Mouse (Mus musculus): ENCODE measurements around the gene Haspin. TPM values are rescaled to one million over a fixed set of nuclear protein-coding genes. Genes with fewer than 3 reads are reported as not detected.

The Haspin gene
- 2.5 and 3.3 TPM in 2 replicates for polyA plus RNA-seq (2015; fragmentation: Nextera tagmentation; extraction: Ambion mirVana)

DNA sequence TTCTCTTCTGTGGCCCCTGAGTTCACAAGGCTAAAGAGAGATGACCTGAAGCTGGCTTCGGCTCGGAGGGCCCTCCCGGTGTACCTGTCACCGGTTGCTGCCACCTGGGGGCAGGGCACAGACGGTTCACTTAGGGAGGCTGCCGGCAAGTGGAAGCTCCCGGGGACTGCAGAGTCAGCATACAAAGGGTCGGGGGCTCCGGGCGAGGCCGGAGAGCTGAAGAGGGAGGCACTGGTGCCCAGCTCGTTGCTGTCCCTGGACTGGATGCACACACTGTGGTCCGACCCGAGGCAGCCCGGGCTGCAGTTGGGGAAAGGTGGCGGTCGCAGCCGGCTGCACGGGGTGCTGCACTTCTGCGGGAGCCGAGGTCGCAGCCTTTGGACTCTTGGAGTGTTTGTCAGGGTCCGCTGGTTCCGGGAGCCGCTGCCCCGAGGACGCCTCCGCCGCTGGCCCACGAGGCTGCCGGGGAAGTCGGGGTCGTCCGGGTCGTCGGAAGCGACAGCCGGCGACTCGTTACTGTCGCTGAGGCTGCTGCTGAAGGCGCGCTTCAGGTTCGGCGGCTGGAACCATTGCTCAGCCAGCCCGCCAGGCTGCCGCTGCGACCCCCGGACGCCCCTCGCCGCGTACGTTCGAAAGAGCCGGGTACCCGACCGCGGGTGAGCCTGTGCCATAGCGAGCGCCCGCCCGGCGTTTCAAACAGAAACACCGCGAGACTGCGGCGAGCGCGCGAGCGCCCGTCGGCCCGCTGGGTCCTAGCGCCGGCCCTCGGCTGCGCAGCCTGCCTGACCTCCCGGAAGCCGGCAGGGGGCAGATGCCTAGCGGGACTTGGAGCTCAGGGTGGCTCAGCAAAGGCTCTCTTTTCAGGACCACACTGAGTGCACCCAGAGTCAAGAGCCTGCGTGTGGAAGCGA, at the start of gene Haspin:
Gene Haspin, minus strand, starts transcription at position 704 of the 911 bp plus-strand sequence.
- H3K4me2 ChIP-seq (ENCODE audit: low read length): peak within 1 kb of the TSS; percentile 70
- ATAC-seq: peak; percentile 97
- no peaks in the 10 kb centered on the region for H3K36me3 ChIP-seq (ENCODE audit: control insufficient read depth, insufficient read depth, low read length)

DNA sequence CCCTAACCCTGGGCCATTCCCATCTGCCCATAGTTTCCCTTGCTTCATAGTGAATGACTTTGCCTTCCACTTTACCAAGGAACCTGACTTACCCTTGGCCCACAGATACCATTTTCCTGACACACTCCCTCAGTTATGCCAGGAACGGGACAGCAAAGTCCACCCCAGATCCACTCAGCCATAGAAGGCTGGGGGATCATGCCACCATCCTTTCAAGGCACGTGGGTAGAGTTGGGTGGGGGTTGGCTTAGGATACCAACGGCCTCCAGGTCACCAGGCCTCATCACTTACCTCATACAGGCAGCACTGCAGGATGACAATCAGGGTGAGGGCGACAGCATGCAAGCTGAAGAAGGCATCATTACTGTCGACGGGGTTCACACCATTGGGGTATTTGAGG, 49.1 kb upstream of the Haspin start:
- no peak for ATAC-seq
- Histone ChIP-seq H3K36me3 (ENCODE audit: control insufficient read depth, insufficient read depth, low read length) (peaks cover 18% of the 10 kb centered on the region; the same call in 1 of the 2 replicates), H3K4me2 (ENCODE audit: low read length) (no peak overlapping the region), H3K4me1 (ENCODE audit: control insufficient read depth, insufficient read depth, low read depth, low read length) (no peaks in the 10 kb centered on the region), H3K27me3 (replicated peaks; ENCODE audit: control insufficient read depth, insufficient read depth, low read length) (no peaks in the 10 kb centered on the region), H3K9ac (ENCODE audit: low read depth, low read length) (no peak overlapping the region), H3K27ac (ENCODE audit: low read depth, low read length) (no peak overlapping the region), H3K4me3 (ENCODE audit: low read length) (no peak overlapping the region), H3K9me3 (ENCODE audit: control insufficient read depth, low read length) (no peaks in the 10 kb centered on the region)
- WGBS: 95% methylated on average over 6 of the region's 6 CpGs

More for the DNA sequence above, at the start of gene Haspin:
- Histone ChIP-seq H3K27ac (ENCODE audit: low read depth, low read length) (no peak within 1 kb of the TSS), H3K9ac (ENCODE audit: low read depth, low read length) (peak within 1 kb of the TSS; percentile 66), H3K4me1 (ENCODE audit: control insufficient read depth, insufficient read depth, low read depth, low read length) (peaks cover 4% of the 10 kb centered on the region), H3K27me3 (replicated peaks; ENCODE audit: control insufficient read depth, insufficient read depth, low read length) (no peaks in the 10 kb centered on the region), H3K4me3 (ENCODE audit: low read length) (peak within 1 kb of the TSS; percentile 69), H3K9me3 (ENCODE audit: control insufficient read depth, low read length) (no peaks in the 10 kb centered on the region)
- 1% methylated on average over 77 of the region's 84 CpGs for WGBS

DNA sequence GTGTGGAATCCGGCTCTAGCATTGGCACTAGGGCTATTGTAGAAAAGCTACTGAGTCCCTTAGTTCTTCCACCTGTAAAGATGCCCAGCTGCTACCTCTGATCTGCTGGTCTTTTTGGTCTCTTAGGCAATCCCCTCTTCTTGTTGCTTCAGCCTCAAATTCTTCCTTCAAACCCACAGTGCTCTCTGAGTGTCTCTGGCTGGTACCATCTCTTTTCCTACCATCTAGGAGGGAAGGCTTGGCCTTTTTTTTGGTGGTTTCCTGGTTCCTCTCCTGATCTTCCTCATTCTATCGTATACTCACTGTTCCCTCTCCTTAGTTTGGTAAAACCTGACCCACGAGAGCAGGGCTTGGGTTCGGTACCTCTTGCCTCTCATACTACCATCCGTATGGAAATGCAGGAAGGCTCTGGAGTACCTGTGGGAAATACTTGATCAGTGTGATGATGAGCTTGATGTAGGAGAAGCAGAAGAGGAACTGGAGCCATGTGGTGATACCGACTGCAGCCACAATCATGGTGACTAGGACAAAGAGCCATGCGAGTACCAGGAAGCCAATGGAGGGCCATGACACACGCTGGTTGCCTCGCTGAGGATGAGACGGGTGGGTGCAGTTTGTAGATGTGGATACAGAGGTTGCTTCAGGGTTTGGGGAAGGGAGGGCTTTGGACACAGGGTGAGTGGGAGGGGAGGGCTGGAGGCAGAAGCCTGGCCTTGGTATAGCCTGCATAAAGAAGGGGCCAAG, 48.0 kb upstream of the Haspin start:
- Histone ChIP-seq H3K4me3 (ENCODE audit: low read length) (no peak overlapping the region), H3K9me3 (ENCODE audit: control insufficient read depth, low read length) (no peaks in the 10 kb centered on the region), H3K4me2 (ENCODE audit: low read length) (no peak overlapping the region), H3K4me1 (ENCODE audit: control insufficient read depth, insufficient read depth, low read depth, low read length) (no peaks in the 10 kb centered on the region), H3K36me3 (ENCODE audit: control insufficient read depth, insufficient read depth, low read length) (peaks cover 14% of the 10 kb centered on the region; the same call in 1 of the 2 replicates), H3K27me3 (replicated peaks; ENCODE audit: control insufficient read depth, insufficient read depth, low read length) (no peaks in the 10 kb centered on the region), H3K27ac (ENCODE audit: low read depth, low read length) (no peak overlapping the region), H3K9ac (ENCODE audit: low read depth, low read length) (no peak overlapping the region)
- 93% methylated on average over 10 of the region's 10 CpGs for WGBS
- ATAC-seq: no peak

DNA sequence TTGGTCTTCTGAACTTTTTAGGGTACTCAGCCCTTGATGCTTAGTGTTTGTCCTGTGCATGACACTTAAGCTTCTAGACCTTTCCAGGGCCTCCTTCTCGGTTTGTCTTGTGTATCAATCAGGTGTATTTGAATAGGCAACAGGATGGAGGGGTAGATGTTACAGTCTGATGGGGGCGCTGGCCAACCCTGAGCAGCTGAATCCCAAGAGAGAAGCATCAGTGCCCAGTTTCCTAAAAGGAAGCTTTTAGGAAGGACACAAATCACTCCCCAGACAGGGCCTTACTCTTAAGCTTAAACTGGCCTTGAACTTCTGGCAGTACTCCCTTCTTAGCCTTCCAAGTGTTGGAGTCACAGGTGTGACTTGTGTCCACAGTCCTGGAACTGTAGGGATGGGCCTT, 39.8 kb upstream of the Haspin start:
- no peaks in the 10 kb centered on the region for H3K27me3 ChIP-seq (replicated peaks; ENCODE audit: control insufficient read depth, insufficient read depth, low read length)
- 4% methylated on average over 2 of the region's 2 CpGs for WGBS
- no peaks in the 10 kb centered on the region for H3K9me3 ChIP-seq (ENCODE audit: control insufficient read depth, low read length)
- ATAC-seq: no peak
- peak overlapping the region; percentile 75 for H3K4me2 ChIP-seq (ENCODE audit: low read length)
- H3K27ac ChIP-seq (ENCODE audit: low read depth, low read length): peak overlapping the region; percentile 85
- H3K4me3 ChIP-seq (ENCODE audit: low read length): peak overlapping the region; percentile 94
- H3K9ac ChIP-seq (ENCODE audit: low read depth, low read length): peak overlapping the region; percentile 83
- H3K36me3 ChIP-seq (ENCODE audit: control insufficient read depth, insufficient read depth, low read length): peaks cover 6% of the 10 kb centered on the region; the same call in 1 of the 2 replicates
- H3K4me1 ChIP-seq (ENCODE audit: control insufficient read depth, insufficient read depth, low read depth, low read length): peaks cover 24% of the 10 kb centered on the region

DNA sequence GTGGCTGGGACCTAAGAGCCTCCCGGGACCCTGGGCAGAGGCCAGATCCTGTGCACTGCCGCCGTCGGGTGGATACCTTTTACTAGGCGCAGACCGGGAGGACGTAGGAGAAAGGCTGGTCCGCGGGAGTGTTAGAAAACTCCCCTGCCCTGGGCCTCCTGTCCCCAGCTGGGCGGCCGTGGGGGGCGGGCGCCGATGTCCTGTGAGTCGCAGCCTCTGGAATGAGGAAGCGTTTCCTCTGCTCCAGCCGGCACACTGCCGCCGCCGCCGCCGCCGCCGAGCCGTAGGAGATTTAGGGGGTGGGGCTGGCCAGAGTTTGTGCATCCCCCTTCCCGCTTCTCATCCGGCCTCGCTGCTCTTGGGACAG, 39.4 kb upstream of the Haspin start:
- H3K4me3 ChIP-seq (ENCODE audit: low read length): peak overlapping the region; percentile 94
- peaks cover 6% of the 10 kb centered on the region; the same call in 1 of the 2 replicates for H3K36me3 ChIP-seq (ENCODE audit: control insufficient read depth, insufficient read depth, low read length)
- ATAC-seq: no peak; the same call in 1 of the 2 replicates
- peak overlapping the region; percentile 83 for H3K9ac ChIP-seq (ENCODE audit: low read depth, low read length)
- under 1% methylated on average over 27 of the region's 28 CpGs for WGBS
- no peaks in the 10 kb centered on the region for H3K27me3 ChIP-seq (replicated peaks; ENCODE audit: control insufficient read depth, insufficient read depth, low read length)
- peak overlapping the region; percentile 85 for H3K27ac ChIP-seq (ENCODE audit: low read depth, low read length)
- H3K4me2 ChIP-seq (ENCODE audit: low read length): peak overlapping the region; percentile 75
- peaks cover 24% of the 10 kb centered on the region for H3K4me1 ChIP-seq (ENCODE audit: control insufficient read depth, insufficient read depth, low read depth, low read length)
- H3K9me3 ChIP-seq (ENCODE audit: control insufficient read depth, low read length): no peaks in the 10 kb centered on the region

DNA sequence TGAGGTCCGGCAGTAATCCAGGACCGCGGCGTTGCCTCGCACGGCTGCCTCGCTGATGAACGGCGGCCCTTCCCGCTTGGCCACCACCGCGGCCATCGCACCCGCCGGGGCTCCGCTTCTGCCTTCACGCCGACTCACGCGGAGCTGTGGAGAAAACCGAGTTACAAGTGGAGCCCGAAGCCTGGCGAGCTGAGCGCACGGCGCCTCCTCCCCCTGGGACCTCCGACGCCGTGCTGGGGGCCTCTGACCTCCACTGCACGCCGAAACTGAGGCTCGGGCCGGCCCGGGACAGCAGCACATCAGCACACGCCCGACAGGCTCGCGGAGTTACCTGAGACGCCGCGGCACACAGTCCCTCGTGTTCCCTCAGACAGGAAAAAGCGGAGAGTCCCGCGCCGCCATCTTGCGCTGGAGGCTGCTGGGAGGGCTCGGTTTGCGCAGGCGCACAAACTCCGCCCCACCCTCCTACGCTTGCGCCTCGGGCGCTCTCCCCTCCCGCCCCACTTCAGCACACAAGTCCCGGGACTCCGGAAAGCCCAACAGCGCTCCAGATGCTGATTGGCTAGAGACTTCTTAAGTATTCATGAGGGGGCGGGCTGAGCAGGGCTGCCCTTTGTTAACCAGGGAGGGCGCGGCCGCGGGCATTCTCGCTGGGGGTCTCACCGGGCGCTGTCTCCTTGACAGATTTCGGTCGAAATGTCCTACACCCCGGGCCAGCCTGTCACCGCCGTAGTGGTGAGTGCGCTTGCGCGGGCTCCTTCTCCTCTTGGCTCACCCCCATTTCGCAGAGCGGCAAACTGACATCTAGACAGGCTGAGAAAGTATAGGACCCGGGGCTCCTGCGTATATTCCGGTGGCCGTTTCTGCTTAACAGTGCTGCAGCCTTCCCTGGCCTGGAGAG, 38.8 kb upstream of the Haspin start, which contains the start of the genes Emc6 and Tax1bp3:
Gene Emc6, minus strand, starts transcription at position 430 of the 901 bp plus-strand sequence.
Gene Tax1bp3, plus strand, starts transcription at position 476 of the 901 bp plus-strand sequence.
- Histone ChIP-seq H3K9ac (ENCODE audit: low read depth, low read length) (peak within 1 kb of the TSS; percentile 93), H3K4me3 (ENCODE audit: low read length) (peak within 1 kb of the TSS; percentile 94), H3K4me1 (ENCODE audit: control insufficient read depth, insufficient read depth, low read depth, low read length) (peaks cover 27% of the 10 kb centered on the region), H3K27me3 (replicated peaks; ENCODE audit: control insufficient read depth, insufficient read depth, low read length) (no peaks in the 10 kb centered on the region), H3K36me3 (ENCODE audit: control insufficient read depth, insufficient read depth, low read length) (peaks cover 6% of the 10 kb centered on the region; the same call in 1 of the 2 replicates), H3K9me3 (ENCODE audit: control insufficient read depth, low read length) (no peaks in the 10 kb centered on the region), H3K4me2 (ENCODE audit: low read length) (peak within 1 kb of the TSS; percentile 75), H3K27ac (ENCODE audit: low read depth, low read length) (peak within 1 kb of the TSS; percentile 85)
- WGBS: under 1% methylated on average over 78 of the region's 81 CpGs
- ATAC-seq: peak; percentile 98

DNA sequence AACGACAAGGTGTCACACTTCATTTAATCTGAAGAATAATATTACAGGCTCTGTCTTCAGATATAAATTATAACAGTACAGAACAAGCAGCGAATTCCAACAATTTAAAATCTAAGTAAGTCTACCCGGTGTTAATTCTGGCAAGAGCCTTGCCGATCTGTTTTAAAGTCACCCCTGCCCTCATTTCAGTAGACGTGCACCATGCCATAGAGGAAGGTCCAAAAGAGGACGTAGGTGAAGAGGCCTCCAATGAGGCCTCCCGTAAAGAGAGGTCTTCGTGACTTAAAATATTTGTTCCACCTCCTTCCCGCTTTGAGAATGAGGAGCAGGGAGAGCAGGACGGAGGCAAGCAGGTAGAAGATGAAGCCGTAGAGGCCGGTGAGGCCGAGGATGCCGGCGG, 38.1 kb upstream of the Haspin start:
- Histone ChIP-seq H3K9me3 (ENCODE audit: control insufficient read depth, low read length) (no peaks in the 10 kb centered on the region), H3K27me3 (replicated peaks; ENCODE audit: control insufficient read depth, insufficient read depth, low read length) (no peaks in the 10 kb centered on the region), H3K4me3 (ENCODE audit: low read length) (peak overlapping the region; percentile 94), H3K27ac (ENCODE audit: low read depth, low read length) (peak overlapping the region; percentile 85), H3K36me3 (ENCODE audit: control insufficient read depth, insufficient read depth, low read length) (peaks cover 6% of the 10 kb centered on the region; the same call in 1 of the 2 replicates), H3K4me2 (ENCODE audit: low read length) (peak overlapping the region; percentile 60), H3K9ac (ENCODE audit: low read depth, low read length) (peak overlapping the region; percentile 93), H3K4me1 (ENCODE audit: control insufficient read depth, insufficient read depth, low read depth, low read length) (peaks cover 27% of the 10 kb centered on the region)
- ATAC-seq: no peak
- WGBS: under 1% methylated on average over 15 of the region's 15 CpGs

DNA sequence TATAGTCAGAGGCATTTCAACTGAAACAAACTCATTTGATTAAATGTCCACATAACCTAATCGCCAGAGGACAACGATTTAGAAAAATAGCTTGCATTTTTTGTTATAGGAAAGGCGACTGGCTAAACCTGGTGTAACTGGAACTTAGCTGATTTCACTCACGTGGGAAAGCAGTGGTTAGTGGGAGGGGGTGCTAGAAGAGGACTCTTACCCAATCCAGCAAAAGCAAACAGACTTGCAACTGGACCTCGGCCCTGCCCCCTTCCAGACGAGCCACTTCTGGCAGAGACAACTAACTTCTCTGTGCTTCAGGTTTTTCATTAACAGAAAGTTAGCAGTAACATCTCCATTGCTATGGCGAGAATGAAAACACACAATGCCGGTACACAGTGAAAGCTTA, 37.5 kb upstream of the Haspin start:
- Histone ChIP-seq H3K4me1 (ENCODE audit: control insufficient read depth, insufficient read depth, low read depth, low read length) (peaks cover 27% of the 10 kb centered on the region), H3K4me3 (ENCODE audit: low read length) (peak overlapping the region; percentile 94), H3K36me3 (ENCODE audit: control insufficient read depth, insufficient read depth, low read length) (peaks cover 6% of the 10 kb centered on the region; the same call in 1 of the 2 replicates), H3K9me3 (ENCODE audit: control insufficient read depth, low read length) (no peaks in the 10 kb centered on the region), H3K27ac (ENCODE audit: low read depth, low read length) (no peak overlapping the region), H3K4me2 (ENCODE audit: low read length) (peak overlapping the region; percentile 60), H3K9ac (ENCODE audit: low read depth, low read length) (no peak overlapping the region; the same call in 1 of the 2 replicates), H3K27me3 (replicated peaks; ENCODE audit: control insufficient read depth, insufficient read depth, low read length) (no peaks in the 10 kb centered on the region)
- ATAC-seq: no peak
- WGBS: 45% methylated on average over 8 of the region's 8 CpGs
